Mouse (Mus musculus): Measurements from ENCODE around the gene Ralgapa2.

- TF ChIP-seq CTCF (IDR thresholded peaks at IDR 0.05; ENCODE audit: extremely low read depth, insufficient read depth, insufficient read length, insufficient replicate concordance) (no peak), POLR2A (IDR thresholded peaks at IDR 0.05; ENCODE audit: low read depth, low read length) (no peak)
Measured at GRCm38 (mm10) chr2:146510780-146511179, 1.4 kb downstream of the Ralgapa2 start.
